Mouse (Mus musculus) myocyte (in vitro differentiated cells): ENCODE results near the gene Padi6. TPM values are rescaled to one million over a fixed set of nuclear protein-coding genes. Genes with fewer than 3 reads are reported as not detected.

ENCODE experiments used
- H3K27me3 ChIP-seq: one replicate; pipeline ENCODE4 v1.6.1; 2011; ENCODE audit not compliant: control insufficient read depth, insufficient read depth, insufficient read length
- H3K36me3 ChIP-seq: one replicate; pipeline ENCODE4 v1.6.1; 2011; ENCODE audit not compliant: control insufficient read depth, insufficient read depth
- H3K4me2 ChIP-seq: one replicate; pipeline ENCODE4 v1.6.1; 2011; ENCODE audit warnings: low read depth, control low read depth
- H3K4me3 ChIP-seq: one replicate; pipeline ENCODE4 v1.5.1; 2011; ENCODE audit warnings: mild to moderate bottlenecking, control low read depth, moderate library complexity
- H3K79me2 ChIP-seq: one replicate; pipeline ENCODE4 v1.6.1; 2011; ENCODE audit not compliant: control insufficient read depth, insufficient read depth
- H3ac ChIP-seq: one replicate; pipeline ENCODE4 v1.6.1; 2011; ENCODE audit not compliant: control insufficient read depth, insufficient read length
- CEBPB ChIP-seq: IDR thresholded peaks from 2 replicates; pipeline ENCODE4 v1.6.1; 2011; ENCODE audit warnings: mild to moderate bottlenecking, moderate library complexity; ENCODE audit not compliant: poor library complexity, insufficient read depth, severe bottlenecking
- E2F4 ChIP-seq: IDR thresholded peaks from one replicate; pipeline ENCODE4 v1.6.1; 2011; ENCODE audit warnings: mild to moderate bottlenecking, control low read depth, moderate library complexity; ENCODE audit not compliant: insufficient read depth
- MAX ChIP-seq: IDR thresholded peaks from one replicate; pipeline ENCODE4 v1.6.1; 2011; ENCODE audit warnings: low read depth, mild to moderate bottlenecking, control low read depth
- MYOD1 ChIP-seq, 3 experiments: IDR thresholded peaks; one replicate each; pipeline ENCODE4 v1.6.1; 2011; ENCODE audit warnings: control low read depth in 2 of 3, low read depth in 2 of 3, mild to moderate bottlenecking in 2 of 3, moderate library complexity in 1 of 3; ENCODE audit not compliant: insufficient read length in 2 of 3, control insufficient read depth in 1 of 3
- MYOG ChIP-seq, 3 experiments: IDR thresholded peaks; one replicate each; pipeline ENCODE4 v1.6.1; 2011; ENCODE audit warnings: control low read depth in 2 of 3, low read depth in 2 of 3, mild to moderate bottlenecking in 2 of 3; ENCODE audit not compliant: insufficient read length in 2 of 3, control insufficient read depth in 1 of 3, insufficient read depth in 1 of 3
- POLR2A ChIP-seq: IDR thresholded peaks from one replicate; pipeline ENCODE4 v1.6.1; 2011; ENCODE audit warnings: low read depth, mild to moderate bottlenecking, control low read depth, moderate library complexity; ENCODE audit not compliant: insufficient read length
- POLR2AphosphoS2 ChIP-seq: IDR thresholded peaks from one replicate; pipeline ENCODE4 v1.6.1; 2011; ENCODE audit warnings: low read depth, control low read depth; ENCODE audit not compliant: insufficient read length
- REST ChIP-seq: IDR thresholded peaks from one replicate; pipeline ENCODE4 v1.6.1; 2011; ENCODE audit warnings: mild to moderate bottlenecking, control low read depth, moderate library complexity; ENCODE audit not compliant: insufficient read depth, insufficient read length
- SRF ChIP-seq: IDR thresholded peaks from one replicate; pipeline ENCODE4 v1.6.1; 2011; ENCODE audit warnings: low read depth; ENCODE audit not compliant: control insufficient read depth, insufficient read length
- TCF12 ChIP-seq: IDR thresholded peaks from one replicate; pipeline ENCODE4 v1.6.1; 2011; ENCODE audit warnings: mild to moderate bottlenecking, control low read depth; ENCODE audit not compliant: poor library complexity, insufficient read depth, severe bottlenecking
- TCF3 ChIP-seq: IDR thresholded peaks from one replicate; pipeline ENCODE4 v1.6.1; 2011; ENCODE audit warnings: low read depth, control low read depth; ENCODE audit not compliant: insufficient read length
- USF1 ChIP-seq: IDR thresholded peaks from one replicate; pipeline ENCODE4 v1.6.1; 2011; ENCODE audit warnings: low read depth, mild to moderate bottlenecking, control low read depth, moderate library complexity
- polyA plus RNA-seq: library from polyadenylated mRNA; unstranded; fragments of >200 nt; fragmentation: generic; extraction: Trizol; gene quantifications from one replicate; pipeline ENCODE4 v1.2.1, GENCODE M21; 2012; ENCODE audit warnings: missing spikeins

Padi6 gene
- polyA plus RNA-seq, 1 experiment = 0.20 TPM

DNA sequence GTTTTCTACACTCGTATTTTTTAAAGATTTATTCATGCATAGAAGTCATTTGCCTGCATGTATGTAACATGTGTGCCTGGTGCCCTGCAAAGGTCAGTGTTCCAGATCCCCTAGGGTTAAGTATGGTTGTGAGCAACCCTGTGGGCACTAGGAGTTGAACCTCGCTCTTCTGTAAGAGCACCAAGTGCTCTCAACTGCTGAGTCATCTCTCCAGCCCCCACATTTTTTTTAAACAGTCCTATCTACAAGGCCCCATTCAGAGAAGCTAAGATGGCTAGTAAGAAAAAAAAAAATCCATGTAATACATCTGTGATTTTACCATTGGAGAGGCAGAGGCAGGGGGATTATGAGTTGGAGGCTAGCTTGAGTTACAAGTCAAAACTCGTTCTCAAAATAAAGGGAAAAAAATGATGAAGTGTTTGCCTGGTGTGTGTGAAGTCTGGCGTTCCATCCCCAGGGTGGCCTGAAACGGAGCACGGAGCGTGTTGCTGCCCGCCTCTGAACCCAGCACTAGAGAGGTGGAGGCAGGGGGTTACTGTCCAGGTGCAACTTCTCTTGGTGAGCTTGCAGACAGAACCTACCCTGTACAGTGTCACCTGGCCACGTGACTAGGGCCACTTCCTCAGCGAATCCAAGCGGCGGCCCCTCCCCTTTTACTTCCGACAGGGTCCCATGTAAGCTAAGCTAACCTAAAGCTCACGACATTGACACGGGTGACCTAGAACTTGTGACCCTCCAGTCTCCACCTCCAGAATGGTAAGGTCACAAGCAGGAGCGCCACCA lies 52.4 kb downstream of the Padi6 start:
- no peaks in the 10 kb centered on the region for H3K27me3 ChIP-seq
- H3K36me3 ChIP-seq = no peaks in the 10 kb centered on the region
- TF ChIP-seq TCF12 = no peak
- no peak for TF ChIP-seq USF1
- TF ChIP-seq MYOG (IDR thresholded peaks at IDR 0.05; ENCODE audit: control insufficient read depth in 1 of 3, insufficient read depth in 1 of 3, insufficient read length in 2 of 3, low read depth in 2 of 3) = no peak
- no peak for TF ChIP-seq MAX
- TF ChIP-seq POLR2A = no peak
- TF ChIP-seq REST = no peak
- TF ChIP-seq TCF3 = no peak
- no peak for TF ChIP-seq CEBPB
- no peak for TF ChIP-seq POLR2AphosphoS2
- TF ChIP-seq E2F4 = no peak
- no peak for TF ChIP-seq MYOD1 (IDR thresholded peaks at IDR 0.05; ENCODE audit: control insufficient read depth in 1 of 3, insufficient read length in 2 of 3, low read depth in 2 of 3)
- no peak for TF ChIP-seq SRF
- no peaks in the 10 kb centered on the region for H3K79me2 ChIP-seq
- H3K4me2 ChIP-seq = no peak overlapping the region
- H3ac ChIP-seq = no peak overlapping the region
- no peak overlapping the region for H3K4me3 ChIP-seq

- Histone ChIP-seq H3K4me3 (no peak overlapping the region), H3K27me3 (no peaks in the 10 kb centered on the region), H3K4me2 (peak overlapping the region; percentile 71), H3ac (no peak overlapping the region), H3K79me2 (no peaks in the 10 kb centered on the region), H3K36me3 (no peaks in the 10 kb centered on the region)
- no peak for TF ChIP-seq USF1
- no peak for TF ChIP-seq MAX
- no peak for TF ChIP-seq MYOG (IDR thresholded peaks at IDR 0.05; ENCODE audit: control insufficient read depth in 1 of 3, insufficient read depth in 1 of 3, insufficient read length in 2 of 3, low read depth in 2 of 3)
- no peak for TF ChIP-seq REST
- TF ChIP-seq E2F4 = no peak
- TF ChIP-seq MYOD1 (IDR thresholded peaks at IDR 0.05; ENCODE audit: control insufficient read depth in 1 of 3, insufficient read length in 2 of 3, low read depth in 2 of 3) = no peak
- no peak for TF ChIP-seq POLR2AphosphoS2
- no peak for TF ChIP-seq CEBPB
- no peak for TF ChIP-seq POLR2A
- TF ChIP-seq TCF12 = no peak
- TF ChIP-seq SRF = no peak
- TF ChIP-seq TCF3 = no peak
Observed at GRCm38 (mm10) chr4:140688826-140689425, 53.5 kb downstream of the Padi6 start.

GRCm38 (mm10) chr4:140688044-140688825 lies 54.2 kb downstream of the Padi6 start:
- TF ChIP-seq USF1 = peak; percentile 94
- no peak for TF ChIP-seq REST
- TF ChIP-seq MAX = peak; percentile 7
- TF ChIP-seq POLR2A = no peak
- no peak for TF ChIP-seq POLR2AphosphoS2
- TF ChIP-seq TCF3 = no peak
- no peak for TF ChIP-seq MYOG (IDR thresholded peaks at IDR 0.05; ENCODE audit: control insufficient read depth in 1 of 3, insufficient read depth in 1 of 3, insufficient read length in 2 of 3, low read depth in 2 of 3)
- Histone ChIP-seq H3K79me2 (no peaks in the 10 kb centered on the region), H3K4me3 (no peak overlapping the region), H3K36me3 (no peaks in the 10 kb centered on the region), H3K27me3 (no peaks in the 10 kb centered on the region), H3ac (no peak overlapping the region), H3K4me2 (peak overlapping the region; percentile 71)

GRCm38 (mm10) chr4:140684881-140685303 lies 57.6 kb downstream of the Padi6 start:
- H3K36me3 ChIP-seq = no peaks in the 10 kb centered on the region
- no peak for TF ChIP-seq MAX
- TF ChIP-seq MYOG (IDR thresholded peaks at IDR 0.05; ENCODE audit: control insufficient read depth in 1 of 3, insufficient read depth in 1 of 3, insufficient read length in 2 of 3, low read depth in 2 of 3) = no peak
- no peak for TF ChIP-seq MYOD1 (IDR thresholded peaks at IDR 0.05; ENCODE audit: control insufficient read depth in 1 of 3, insufficient read length in 2 of 3, low read depth in 2 of 3)
- TF ChIP-seq POLR2A = no peak
- TF ChIP-seq POLR2AphosphoS2 = no peak
- TF ChIP-seq TCF3 = no peak
- TF ChIP-seq CEBPB = no peak
- TF ChIP-seq E2F4 = no peak
- H3K79me2 ChIP-seq = no peaks in the 10 kb centered on the region
- no peaks in the 10 kb centered on the region for H3K27me3 ChIP-seq
- H3K4me2 ChIP-seq = no peak overlapping the region
- no peak overlapping the region for H3ac ChIP-seq
- H3K4me3 ChIP-seq = no peak overlapping the region
